Mouse (Mus musculus) urinary bladder, adult 18-20 months (tissue): Measurements from ENCODE around the gene Ssh2.
A peak's percentile ranks its signal among the peaks of the same experiment; 100 is the strongest.

Source experiments
- DNase-seq, 2 experiments: peaks; one replicate each; pipeline ENCODE4 v3.0.0; 2022; ENCODE audit warnings: low spot score in 2 of 2, mixed read lengths in 2 of 2

Gene Ssh2

GRCm38 (mm10) chr11:77406329-77406728, 190.2 kb downstream of the Ssh2 start:
- DNase-seq, result no peak

GRCm38 (mm10) chr11:77409879-77410278, 193.8 kb downstream of the Ssh2 start:
- DNase-seq, result peak in 1 of 2 experiments; percentile 39

GRCm38 (mm10) chr11:77411284-77411683, 195.2 kb downstream of the Ssh2 start:
- DNase-seq, result no peak

GRCm38 (mm10) chr11:77414141-77414839, 198.2 kb downstream of the Ssh2 start:
- DNase-seq, result no peak

GRCm38 (mm10) chr11:77416212-77417000, 200.3 kb downstream of the Ssh2 start:
- no peak for DNase-seq

GRCm38 (mm10) chr11:77418021-77418420, 201.9 kb downstream of the Ssh2 start:
- DNase-seq, result no peak

GRCm38 (mm10) chr11:77423175-77423859, 207.2 kb downstream of the Ssh2 start:
- DNase-seq, result no peak

GRCm38 (mm10) chr11:77428446-77428845, 212.4 kb downstream of the Ssh2 start:
- DNase-seq, result peak in 1 of 2 experiments; percentile 31

GRCm38 (mm10) chr11:77437026-77437425, 220.9 kb downstream of the Ssh2 start:
- DNase-seq, result no peak

GRCm38 (mm10) chr11:77440081-77440480, 224.0 kb downstream of the Ssh2 start:
- no peak for DNase-seq

- no peak for DNase-seq
Observed at GRCm38 (mm10) chr11:77441020-77441419, 224.9 kb downstream of the Ssh2 start.

GRCm38 (mm10) chr11:77442186-77443170, 226.4 kb downstream of the Ssh2 start:
- peak in 1 of 2 experiments; percentile 48 for DNase-seq

GRCm38 (mm10) chr11:77444939-77445338, 228.9 kb downstream of the Ssh2 start:
- peak in 1 of 2 experiments; percentile 59 for DNase-seq

- peak; percentile 49 to 58 for DNase-seq
Observed at GRCm38 (mm10) chr11:77446628-77447041, 230.5 kb downstream of the Ssh2 start.

GRCm38 (mm10) chr11:77449224-77449623, 233.1 kb downstream of the Ssh2 start:
- DNase-seq, result no peak

- DNase-seq, result no peak
Observed at GRCm38 (mm10) chr11:77451670-77452069, 235.6 kb downstream of the Ssh2 start.

GRCm38 (mm10) chr11:77453388-77453787, 237.3 kb downstream of the Ssh2 start:
- DNase-seq, result no peak

- no peak for DNase-seq
Observed at GRCm38 (mm10) chr11:77455770-77456510, 239.9 kb downstream of the Ssh2 start.

- no peak for DNase-seq
Observed at GRCm38 (mm10) chr11:77456866-77457265, 240.8 kb downstream of the Ssh2 start.

GRCm38 (mm10) chr11:77461856-77462255, 245.8 kb downstream of the Ssh2 start:
- DNase-seq, result no peak
